Mouse (Mus musculus): ENCODE measurements around the gene Fam168a. TPM values are rescaled to one million over a fixed set of nuclear protein-coding genes. Genes with fewer than 3 reads are reported as not detected.

Gene Fam168a
- polyA plus RNA-seq, 1 experiment from 2014 or later: 6.3 TPM

GRCm38 (mm10) chr7:100881950-100882349, 175.5 kb downstream of the Fam168a start:
- no peak for ATAC-seq (ENCODE audit: low read depth)
- no peak overlapping the region for H3K27ac ChIP-seq (ENCODE audit: low read length)
- H3K9ac ChIP-seq (ENCODE audit: low read depth, low read length): no peak overlapping the region
- peaks cover 5% of the 10 kb centered on the region for H3K4me1 ChIP-seq (ENCODE audit: control insufficient read depth, low read depth, low read length)
- 75% methylated on average over 4 of the region's 4 CpGs for WGBS (ENCODE audit: insufficient replicate concordance)
- no peak overlapping the region for H3K4me2 ChIP-seq (ENCODE audit: low read depth, low read length)
- H3K9me3 ChIP-seq (replicated peaks; ENCODE audit: control insufficient read depth, low read length): no peaks in the 10 kb centered on the region
- H3K27me3 ChIP-seq (ENCODE audit: control insufficient read depth, insufficient read depth, low read depth, low read length): no peaks in the 10 kb centered on the region
- no peaks in the 10 kb centered on the region for H3K36me3 ChIP-seq (ENCODE audit: control insufficient read depth, insufficient read depth)
- H3K4me3 ChIP-seq (ENCODE audit: low read depth, low read length): no peak overlapping the region

- H3K9ac ChIP-seq (ENCODE audit: low read depth, low read length): no peak overlapping the region
- no peak for ATAC-seq (ENCODE audit: low read depth)
- no peak overlapping the region for H3K4me3 ChIP-seq (ENCODE audit: low read depth, low read length)
- H3K4me2 ChIP-seq (ENCODE audit: low read depth, low read length): no peak overlapping the region
- H3K4me1 ChIP-seq (ENCODE audit: control insufficient read depth, low read depth, low read length): peaks cover 5% of the 10 kb centered on the region
- no peaks in the 10 kb centered on the region for H3K9me3 ChIP-seq (replicated peaks; ENCODE audit: control insufficient read depth, low read length)
- no peak overlapping the region for H3K27ac ChIP-seq (ENCODE audit: low read length)
- no peaks in the 10 kb centered on the region for H3K27me3 ChIP-seq (ENCODE audit: control insufficient read depth, insufficient read depth, low read depth, low read length)
- H3K36me3 ChIP-seq (ENCODE audit: control insufficient read depth, insufficient read depth): no peaks in the 10 kb centered on the region
- WGBS (ENCODE audit: insufficient replicate concordance): 77% methylated on average over 4 of the region's 4 CpGs
These were observed 178.0 kb downstream of the Fam168a start for GRCm38 (mm10) chr7:100884460-100884859.

- H3K4me3 ChIP-seq (ENCODE audit: low read depth, low read length): no peak overlapping the region
- H3K27ac ChIP-seq (ENCODE audit: low read length): no peak overlapping the region
- H3K9ac ChIP-seq (ENCODE audit: low read depth, low read length): no peak overlapping the region
- no peaks in the 10 kb centered on the region for H3K4me1 ChIP-seq (ENCODE audit: control insufficient read depth, low read depth, low read length)
- no peaks in the 10 kb centered on the region for H3K9me3 ChIP-seq (replicated peaks; ENCODE audit: control insufficient read depth, low read length)
- H3K27me3 ChIP-seq (ENCODE audit: control insufficient read depth, insufficient read depth, low read depth, low read length): no peaks in the 10 kb centered on the region
- ATAC-seq (ENCODE audit: low read depth): no peak
- no peaks in the 10 kb centered on the region for H3K36me3 ChIP-seq (ENCODE audit: control insufficient read depth, insufficient read depth)
- 20% methylated on average over 3 of the region's 3 CpGs for WGBS (ENCODE audit: insufficient replicate concordance)
- no peak overlapping the region for H3K4me2 ChIP-seq (ENCODE audit: low read depth, low read length)
These were observed 180.1 kb downstream of the Fam168a start for GRCm38 (mm10) chr7:100886535-100886934.

Small RNAs within 50 kb of the gene (microRNA-seq; reads per million reads assigned to microRNA genes)
- gene Mir3102: 29.8 reads per million, percentile 42 among the genes with 10 or more reads in this experiment

Other genes with a start within 250 kb of the Fam168a start
- 0.05 and 0.08 TPM in 2 replicates for gene Ucp3, start 233.6 kb upstream of the Fam168a start, polyA plus RNA-seq (2015; fragmentation: Nextera tagmentation; extraction: Ambion mirVana)
- gene Ucp2, start 213.3 kb upstream of the Fam168a start, polyA plus RNA-seq (2015; fragmentation: Nextera tagmentation; extraction: Ambion mirVana): 722 and 766 TPM in 2 replicates
- 3.0 and 4.4 TPM in 2 replicates for gene Dnajb13, start 191.7 kb upstream of the Fam168a start, polyA plus RNA-seq (2015; fragmentation: Nextera tagmentation; extraction: Ambion mirVana)
- 10.7 and 13.1 TPM in 2 replicates for gene Coa4, start 169.6 kb upstream of the Fam168a start, polyA plus RNA-seq (2015; fragmentation: Nextera tagmentation; extraction: Ambion mirVana)
- gene Rab6a, start 99.2 kb upstream of the Fam168a start, polyA plus RNA-seq (2015; fragmentation: Nextera tagmentation; extraction: Ambion mirVana): 30.8 and 34.9 TPM in 2 replicates
- 37.4 and 38.8 TPM in 2 replicates for gene Mrpl48, start 98.3 kb upstream of the Fam168a start, polyA plus RNA-seq (2015; fragmentation: Nextera tagmentation; extraction: Ambion mirVana)
- 0.33 and 0.65 TPM in 2 replicates for gene Plekhb1, start 44.2 kb upstream of the Fam168a start, polyA plus RNA-seq (2015; fragmentation: Nextera tagmentation; extraction: Ambion mirVana)
- 15.8 and 16.3 TPM in 2 replicates for gene Relt, start 156.8 kb downstream of the Fam168a start, polyA plus RNA-seq (2015; fragmentation: Nextera tagmentation; extraction: Ambion mirVana)
- 0.57 and 0.87 TPM in 2 replicates for gene Arhgef17, start 225.5 kb downstream of the Fam168a start, polyA plus RNA-seq (2015; fragmentation: Nextera tagmentation; extraction: Ambion mirVana)

Data from liver, embryonic 16.5 days (tissue).